Mouse (Mus musculus) heart, postnatal 0 days (tissue): Measurements from ENCODE around the gene Necab2.
A peak's percentile ranks its signal among the peaks of the same experiment; 100 is the strongest.

Experiments used
- CTCF ChIP-seq: IDR thresholded peaks from 2 replicates; pipeline ENCODE4 v1.5.1; 2016; ENCODE audit warnings: antibody characterized with exemption, control low read depth, low read depth
- EP300 ChIP-seq: IDR thresholded peaks from 2 replicates; pipeline ENCODE4 v1.6.1; 2016; ENCODE audit warnings: antibody characterized with exemption, low read depth

DNA sequence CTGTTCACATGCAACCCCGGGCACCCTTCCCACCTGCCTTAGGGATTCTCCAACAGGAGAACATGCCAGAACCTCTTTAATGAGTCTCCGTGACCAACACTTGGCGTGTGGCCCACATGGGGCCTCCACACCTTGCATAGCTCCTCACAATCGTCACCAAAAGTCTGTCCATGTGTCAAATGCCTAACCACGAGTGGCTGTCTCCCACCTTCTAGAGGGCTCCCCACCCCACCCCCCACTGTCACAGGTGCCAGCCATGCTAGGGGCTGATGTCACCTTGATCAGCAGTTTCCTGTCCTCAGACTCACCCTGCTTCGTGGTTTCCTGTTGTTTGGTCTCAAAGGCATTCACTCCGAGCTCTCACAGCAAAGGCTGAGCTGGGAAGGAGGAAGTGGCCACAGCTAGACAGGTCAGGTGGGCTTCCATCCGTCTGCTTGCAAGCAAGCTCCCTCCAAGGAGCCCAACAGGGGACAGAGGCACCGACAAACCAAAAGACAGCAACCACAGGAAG lies 22.8 kb upstream of the Necab2 start:
- no peak for TF ChIP-seq CTCF
- TF ChIP-seq EP300, result peak; percentile 49; the same call in 1 of the 2 replicates
